Mouse (Mus musculus): ENCODE data around the gene Morc2a. TPM values are rescaled to one million over a fixed set of nuclear protein-coding genes. Genes with fewer than 3 reads are reported as not detected.

The Morc2a gene
- polyA plus RNA-seq, 1 experiment from 2014 or later = 50.5 TPM

DNA sequence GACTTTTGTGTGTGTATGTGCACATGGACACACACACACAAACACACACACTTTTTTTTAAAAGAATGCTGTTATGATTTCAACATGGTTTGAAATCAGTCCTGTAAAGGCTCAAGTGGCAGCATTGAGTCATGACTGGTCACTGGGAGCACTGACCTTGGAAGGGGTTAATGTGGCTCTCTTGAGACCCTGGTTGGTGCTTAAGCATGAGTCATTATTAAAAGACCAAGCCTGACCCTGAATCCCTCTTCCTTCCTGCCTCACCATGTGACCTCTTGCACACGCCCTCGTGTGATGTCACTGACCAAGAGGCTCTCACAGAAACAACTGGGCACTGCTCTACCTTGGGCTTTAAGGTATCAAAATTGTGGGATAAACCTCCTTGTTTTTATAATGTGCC is 89.8 kb downstream of the Morc2a start:
- H3K9ac ChIP-seq (replicated peaks) = no peak overlapping the region
- H3K4me1 ChIP-seq (replicated peaks) = no peaks in the 10 kb centered on the region
- H3K9me3 ChIP-seq = no peaks in the 10 kb centered on the region
- no peak for ATAC-seq (ENCODE audit: insufficient number of reproducible peaks, insufficient read depth, low FRiP score, low TSS enrichment, low read depth)
- H3K27ac ChIP-seq = no peak overlapping the region
- H3K36me3 ChIP-seq = no peaks in the 10 kb centered on the region
- H3K4me2 ChIP-seq = no peak overlapping the region
- WGBS = 76% methylated on average over 2 of the region's 2 CpGs
- H3K27me3 ChIP-seq = peaks cover 1% of the 10 kb centered on the region; the same call in 1 of the 2 replicates
- no peak overlapping the region for H3K4me3 ChIP-seq (replicated peaks)

Other genes with a start within 250 kb of the Morc2a start
- 58.5 and 62.3 TPM in 2 replicates for gene Limk2, start 240.0 kb upstream of the Morc2a start, polyA plus RNA-seq (2016; fragmentation: Nextera tagmentation; extraction: Ambion mirVana)
- 35.4 and 36.8 TPM in 2 replicates for gene Rnf185, start 196.8 kb upstream of the Morc2a start, polyA plus RNA-seq (2016; fragmentation: Nextera tagmentation; extraction: Ambion mirVana)
- 0.45 and 0.53 TPM in 2 replicates for gene Pla2g3, start 160.9 kb upstream of the Morc2a start, polyA plus RNA-seq (2016; fragmentation: Nextera tagmentation; extraction: Ambion mirVana)
- 0.10 TPM in 1 of 2 replicates, not detected in the other for gene Inpp5j, start 144.4 kb upstream of the Morc2a start, polyA plus RNA-seq (2016; fragmentation: Nextera tagmentation; extraction: Ambion mirVana)
- 79.4 and 80.2 TPM in 2 replicates for gene Selenom, start 134.5 kb upstream of the Morc2a start, polyA plus RNA-seq (2016; fragmentation: Nextera tagmentation; extraction: Ambion mirVana)
- 46.4 and 46.8 TPM in 2 replicates for gene Smtn, start 108.6 kb upstream of the Morc2a start, polyA plus RNA-seq (2016; fragmentation: Nextera tagmentation; extraction: Ambion mirVana)
- 0.52 and 0.73 TPM in 2 replicates for gene Osbp2, start 214.7 kb downstream of the Morc2a start, polyA plus RNA-seq (2016; fragmentation: Nextera tagmentation; extraction: Ambion mirVana)
- 0.15 and 0.18 TPM in 2 replicates for gene 4921536K21Rik, start 245.9 kb downstream of the Morc2a start, polyA plus RNA-seq (2016; fragmentation: Nextera tagmentation; extraction: Ambion mirVana)
- gene Dusp18, start 246.0 kb downstream of the Morc2a start, polyA plus RNA-seq (2016; fragmentation: Nextera tagmentation; extraction: Ambion mirVana) = 11.2 and 11.4 TPM in 2 replicates